ENCODE assay signal across 13 mouse cellular contexts in genomic region chr2:181713749-181714148, GRCm38 (mm10). TPM values are rescaled to one million over a fixed set of nuclear protein-coding genes. Genes with fewer than 3 reads are reported as not detected.
DNase-seq lines count a peak whose midpoint lies in the region; ATAC-seq and TF ChIP-seq lines count a peak whose summit lies in the region.
"Had no signal": no experiment of that assay in that cellular context is flagged by ENCODE, and none has a peak within 500 bp of the region (broad histone marks: within the 10 kb centered on the region; RNA-seq: fewer than 3 reads in every experiment).

No protein-coding gene starts in this region.

- intact Hi-C loops in heart, postnatal 36 days (cut with DNase I) = no loop called here

- DNase-seq in embryo, embryonic 10.5 days (ENCODE audit: low spot score) = peak; percentile 15
- DNase-seq in embryo, embryonic 11 days = no peak
- peak; percentile 22 to 38 for DNase-seq in cerebellum, postnatal 36 days
- peak; percentile 56 for DNase-seq in layer of hippocampus, adult 9-10 months (ENCODE audit: low spot score)
- no peak for DNase-seq in liver, postnatal 0 days
- DNase-seq in heart, postnatal 36 days = no peak
- no peak for DNase-seq in urinary bladder, postnatal 14 days (ENCODE audit: low spot score)
- DNase-seq: kidney, postnatal 25 days had no signal

- H3K36me3 ChIP-seq in neural tube, embryonic 13.5 days = peaks cover 11% of the 10 kb centered on the region
- H3K36me3 ChIP-seq in liver, postnatal 0 days (replicated peaks; ENCODE audit: insufficient read depth, low read length) = no peaks in the 10 kb centered on the region
- H3K36me3 ChIP-seq: lung, embryonic 15.5 days had no signal

- no peak overlapping the region for H3K4me3 ChIP-seq in neural tube, embryonic 13.5 days
- no peak overlapping the region for H3K4me3 ChIP-seq in liver, postnatal 0 days (ENCODE audit: low read depth, low read length)
- H3K4me3 ChIP-seq: heart, embryonic 10.5 days; lung, embryonic 15.5 days had no signal

- peak overlapping the region; percentile 92 for H3K27ac ChIP-seq in neural tube, embryonic 13.5 days (replicated peaks)
- H3K27ac ChIP-seq in liver, postnatal 0 days (ENCODE audit: low read depth) = no peak overlapping the region
- H3K27ac ChIP-seq: heart, embryonic 10.5 days; lung, embryonic 15.5 days had no signal

- WGBS in neural tube, embryonic 13.5 days = 58% methylated on average over 1 of the region's 1 CpGs
- 85% methylated on average over 1 of the region's 1 CpGs for WGBS in liver, postnatal 0 days (ENCODE audit: insufficient replicate concordance)

- H3K27me3 ChIP-seq in neural tube, embryonic 13.5 days = no peaks in the 10 kb centered on the region
- no peaks in the 10 kb centered on the region for H3K27me3 ChIP-seq in liver, postnatal 0 days (ENCODE audit: insufficient read depth, low read length)
- H3K27me3 ChIP-seq: lung, embryonic 15.5 days had no signal

- H3K9ac ChIP-seq in neural tube, embryonic 13.5 days = peak overlapping the region; percentile 82
- H3K9ac ChIP-seq in liver, postnatal 0 days (replicated peaks) = no peak overlapping the region
- H3K9ac ChIP-seq: lung, embryonic 15.5 days had no signal

- peak overlapping the region; percentile 85 for H3K4me2 ChIP-seq in neural tube, embryonic 13.5 days
- H3K4me2 ChIP-seq in liver, postnatal 0 days (ENCODE audit: low read depth, low read length) = no peak overlapping the region
- H3K4me2 ChIP-seq: lung, embryonic 15.5 days had no signal

- H3K4me1 ChIP-seq in neural tube, embryonic 13.5 days (replicated peaks) = peaks cover 50% of the 10 kb centered on the region
- no peaks in the 10 kb centered on the region for H3K4me1 ChIP-seq in liver, postnatal 0 days (ENCODE audit: insufficient read depth)

- TF ChIP-seq EP300 in liver, postnatal 0 days (IDR thresholded peaks at IDR 0.05; ENCODE audit: low read depth) = no peak

- TF ChIP-seq CTCF in liver, postnatal 0 days (IDR thresholded peaks at IDR 0.05; ENCODE audit: low read depth) = no peak

- H3K9me3 ChIP-seq in neural tube, embryonic 13.5 days = no peaks in the 10 kb centered on the region
- H3K9me3 ChIP-seq in liver, postnatal 0 days (ENCODE audit: low read length) = no peaks in the 10 kb centered on the region
- H3K9me3 ChIP-seq: heart, embryonic 10.5 days; lung, embryonic 15.5 days had no signal

- ATAC-seq in neural tube, embryonic 13.5 days (ENCODE audit: low read depth) = peak; percentile 80
- ATAC-seq in liver, postnatal 0 days = no peak

RNA-seq across cellular contexts. Expression of gene Oprl1, which starts 1.1 kb away (rescaled TPM):
- 63.8 and 64.0 TPM in 2 replicates for polyA plus RNA-seq in neural tube, embryonic 13.5 days (2015; fragmentation: Nextera tagmentation; extraction: Ambion mirVana)
- polyA plus RNA-seq in liver, postnatal 0 days (2015; fragmentation: Nextera tagmentation; extraction: Ambion mirVana) = 0.07 and 0.17 TPM in 2 replicates
- not detected for total RNA-seq in heart, postnatal 36 days (2021)
- total RNA-seq: common myeloid progenitor, adult 5-6 weeks had no signal
- polyA plus RNA-seq: C2C12 had no signal

RNA-seq across cellular contexts. Expression of gene Lkaaear1, which starts 15.5 kb away (rescaled TPM):
- polyA plus RNA-seq in neural tube, embryonic 13.5 days (2015; fragmentation: Nextera tagmentation; extraction: Ambion mirVana) = not detected in 2 replicates
- polyA plus RNA-seq in liver, postnatal 0 days (2015; fragmentation: Nextera tagmentation; extraction: Ambion mirVana) = not detected in 2 replicates
- not detected for total RNA-seq in heart, postnatal 36 days (2021)
- total RNA-seq: common myeloid progenitor, adult 5-6 weeks had no signal
- polyA plus RNA-seq: C2C12; heart, embryonic 10.5 days; lung, embryonic 15.5 days had no signal

RNA-seq across cellular contexts. Expression of gene Rgs19, which starts 20.0 kb away (rescaled TPM):
- 42.7 and 49.2 TPM in 2 replicates for polyA plus RNA-seq in neural tube, embryonic 13.5 days (2015; fragmentation: Nextera tagmentation; extraction: Ambion mirVana)
- polyA plus RNA-seq in liver, postnatal 0 days (2015; fragmentation: Nextera tagmentation; extraction: Ambion mirVana) = 18.6 and 20.5 TPM in 2 replicates
- total RNA-seq in heart, postnatal 36 days (2021) = 1 to 10 TPM; 5.7 to 7.2 TPM

RNA-seq across cellular contexts. Expression of gene Tcea2, which starts 33.6 kb away (rescaled TPM):
- 33.9 and 37.8 TPM in 2 replicates for polyA plus RNA-seq in neural tube, embryonic 13.5 days (2015; fragmentation: Nextera tagmentation; extraction: Ambion mirVana)
- polyA plus RNA-seq in liver, postnatal 0 days (2015; fragmentation: Nextera tagmentation; extraction: Ambion mirVana) = 3.8 and 4.4 TPM in 2 replicates
- 1 to 10 TPM; 6.1 to 7.3 TPM for total RNA-seq in heart, postnatal 36 days (2021)

RNA-seq across cellular contexts. Expression of gene Sox18, which starts 42.3 kb away (rescaled TPM):
- 18.9 and 22.2 TPM in 2 replicates for polyA plus RNA-seq in neural tube, embryonic 13.5 days (2015; fragmentation: Nextera tagmentation; extraction: Ambion mirVana)
- 11.4 and 12.2 TPM in 2 replicates for polyA plus RNA-seq in liver, postnatal 0 days (2015; fragmentation: Nextera tagmentation; extraction: Ambion mirVana)
- total RNA-seq in heart, postnatal 36 days (2021) = 10 to 100 TPM; 34.4 to 64.4 TPM
- total RNA-seq: common myeloid progenitor, adult 5-6 weeks had no signal

Comparison
In these comparisons a context has a peak if more than half of its experiments do, and no peak if none do; other contexts are left out.
1. DNase-seq: peak in embryo, embryonic 10.5 days (single experiment), cerebellum, postnatal 36 days (2 of 2) and layer of hippocampus, adult 9-10 months (single experiment); none in embryo, embryonic 11 days (single experiment), liver, postnatal 0 days (single experiment), heart, postnatal 36 days (0 of 2) and urinary bladder, postnatal 14 days (single experiment).
2. RNA of gene Oprl1, which starts 1.1 kb away (polyA plus RNA-seq): 63.8 to 64.0 TPM in neural tube, embryonic 13.5 days; 0.07 to 0.17 TPM in liver, postnatal 0 days; every median in the first group is over 10 times any median in the second.